Mouse (Mus musculus) lung, postnatal 36 days (tissue): ENCODE measurements around the gene Il20ra.
"Not testable (repeated sequence)": the region's sequence is repeated elsewhere in the genome, so short reads cannot be mapped to it uniquely, and the experiment has no call there.

ENCODE experiments used
- DNase-seq: peaks from one replicate; pipeline ENCODE4 v3.0.0; 2022; ENCODE audit warnings: mixed read lengths

The Il20ra gene

DNA sequence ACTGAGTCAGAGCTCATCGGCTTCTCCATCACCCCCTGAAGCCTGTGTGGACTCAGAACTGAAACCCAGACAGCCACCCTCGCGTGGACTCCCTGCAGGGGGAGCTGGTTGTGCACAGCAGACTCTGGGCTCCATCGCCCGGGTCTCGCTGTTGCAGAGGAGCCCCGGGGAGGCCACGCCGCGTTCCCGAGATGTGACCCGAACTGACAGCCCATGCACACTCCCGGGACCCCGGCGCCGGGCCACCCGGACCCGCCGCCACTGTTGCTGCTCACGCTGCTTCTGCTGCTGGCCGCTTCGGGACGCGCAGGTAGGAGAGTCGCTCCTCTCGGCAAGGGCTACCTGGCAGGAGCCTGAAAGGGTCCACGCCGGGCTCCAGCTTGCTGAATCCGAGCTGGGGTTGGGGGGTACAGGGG, at the start of gene Il20ra:
Gene Il20ra, plus strand, starts transcription at position 150 of the 416 bp plus-strand sequence.
- peak; percentile 47 for DNase-seq

DNA sequence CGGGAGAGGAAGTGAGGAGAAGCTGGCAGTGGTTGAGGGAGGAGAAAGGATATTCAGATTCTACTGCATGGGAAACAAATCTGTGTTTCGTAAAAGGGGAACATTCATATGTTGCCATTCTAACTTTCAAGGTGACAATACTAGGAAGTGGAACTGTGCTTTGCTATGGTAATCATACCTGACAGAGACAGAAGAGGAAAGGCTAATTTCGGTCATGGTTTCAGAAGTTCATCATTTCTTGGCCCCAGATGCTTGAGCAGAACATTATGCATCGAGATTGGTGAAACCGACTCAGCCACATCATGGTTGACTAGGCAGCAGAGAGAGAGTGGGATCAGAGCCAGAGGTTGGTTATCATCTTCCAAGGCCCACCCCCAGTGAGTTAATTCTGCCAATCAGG, 43.4 kb upstream of the Il20ra start:
- DNase-seq = peak; percentile 8

DNA sequence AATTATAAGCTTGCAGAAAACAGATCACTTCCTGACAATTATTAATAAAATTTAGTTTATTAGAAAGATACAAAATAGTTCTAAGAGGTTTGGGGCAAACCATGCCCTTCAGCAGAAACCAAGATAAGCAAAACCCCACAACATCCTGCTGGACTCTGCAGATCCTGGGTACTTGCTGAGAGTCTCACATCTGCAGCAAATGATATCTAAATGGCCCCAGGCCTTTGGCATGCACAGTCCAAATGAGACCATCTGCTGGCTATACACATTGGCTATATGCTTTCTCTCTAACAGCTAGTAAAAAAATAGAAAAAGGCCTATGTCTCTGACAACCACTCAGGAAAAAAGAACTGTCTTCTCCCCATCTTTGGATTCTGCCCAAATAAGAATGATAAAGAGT, 40.4 kb upstream of the Il20ra start:
- DNase-seq = no peak

DNA sequence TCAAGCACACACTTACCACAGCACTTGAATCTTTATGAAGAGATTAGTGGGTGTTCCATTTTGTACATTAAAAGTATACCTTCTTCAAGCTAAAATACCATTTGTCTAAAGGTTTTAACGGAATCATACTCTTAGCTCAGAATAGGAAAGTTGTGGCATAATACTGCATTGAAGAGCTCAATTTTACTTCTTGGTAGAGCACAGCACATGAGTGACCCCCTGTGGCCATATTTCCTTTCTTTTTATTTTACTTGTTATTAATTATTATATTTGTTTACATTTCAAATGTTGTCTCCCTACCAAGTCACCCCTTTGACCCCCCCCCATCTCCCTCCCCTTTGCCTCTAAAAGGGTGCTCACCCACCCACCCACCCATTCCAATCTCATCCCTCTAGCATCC, 39.2 kb upstream of the Il20ra start:
- DNase-seq = peak; percentile 65

DNA sequence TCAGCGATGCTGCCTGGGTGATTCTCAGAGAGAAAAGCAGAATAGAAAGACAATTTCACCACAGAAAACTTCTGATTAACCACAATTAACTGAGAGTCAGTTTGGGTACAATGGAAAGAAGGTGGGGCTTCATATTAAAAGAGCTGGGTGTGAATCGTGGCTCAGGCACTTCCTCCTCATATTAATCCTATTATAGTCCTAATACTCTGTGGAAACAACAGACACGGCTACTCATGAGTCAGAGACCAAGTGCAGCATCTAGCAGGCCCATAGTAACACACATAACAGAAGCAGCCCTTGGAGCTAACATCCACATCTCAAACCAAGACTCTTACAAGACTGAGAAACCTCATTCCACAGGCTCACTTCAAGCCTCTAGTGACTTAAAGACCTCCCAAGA, 24.7 kb upstream of the Il20ra start:
- no peak for DNase-seq

DNA sequence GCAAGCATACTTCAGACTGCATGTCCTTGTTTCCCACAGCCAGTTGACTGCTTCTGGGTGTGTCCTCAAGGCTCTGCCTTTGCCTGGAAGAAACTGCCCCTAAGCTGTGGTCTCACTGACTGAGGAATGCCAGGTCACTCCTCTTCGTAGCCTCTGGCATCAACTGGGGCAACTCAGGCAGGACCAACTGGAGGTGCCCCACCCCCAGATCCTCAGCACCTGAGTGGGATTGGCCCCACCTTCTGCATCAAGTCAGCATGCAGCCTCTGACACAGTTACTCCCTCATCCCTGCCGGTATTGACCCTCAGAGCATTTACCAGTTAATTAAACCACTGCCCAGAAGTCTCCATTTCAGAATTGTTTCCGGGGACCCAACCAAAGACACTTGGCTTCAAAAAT, 21.1 kb upstream of the Il20ra start:
- DNase-seq = peak; percentile 18

DNA sequence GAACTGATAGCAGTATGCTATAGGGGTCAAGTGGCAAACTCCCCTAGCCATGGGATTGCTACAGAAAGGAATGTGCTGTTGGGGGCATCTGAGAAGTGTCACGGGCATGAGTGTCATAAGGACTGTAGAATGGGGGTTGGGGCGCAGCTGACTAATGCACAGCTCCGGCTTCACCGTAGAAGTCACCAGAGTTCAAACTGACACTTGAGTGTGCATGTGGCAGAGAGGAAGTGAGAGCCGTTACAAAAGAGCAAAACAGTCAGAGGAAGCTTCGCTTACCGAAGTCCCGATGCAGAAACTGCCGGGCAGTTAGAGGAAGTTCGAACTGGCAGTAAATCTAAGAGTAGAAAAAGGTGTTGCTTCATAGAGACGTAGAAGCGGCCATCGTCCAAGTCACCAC, 20.6 kb upstream of the Il20ra start:
- DNase-seq = peak; percentile 78

DNA sequence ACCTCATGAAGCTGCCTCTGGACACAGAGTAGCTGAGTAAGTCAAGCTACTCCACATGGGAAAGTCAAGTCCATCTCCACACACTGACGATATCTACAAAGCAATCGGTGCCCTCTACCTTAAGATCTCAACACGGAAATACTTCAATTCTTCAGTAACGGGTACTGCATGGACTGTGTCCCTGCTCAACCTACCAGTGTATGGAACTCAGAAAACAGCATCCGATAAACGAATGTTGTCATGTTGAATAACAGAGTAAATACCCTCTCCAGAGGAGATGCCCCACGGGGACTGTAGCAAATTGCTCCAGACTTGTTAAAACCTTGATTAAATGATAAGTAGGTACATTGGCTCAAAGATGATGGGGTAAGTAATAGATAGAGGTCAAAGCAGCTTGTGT, 20.0 kb upstream of the Il20ra start:
- DNase-seq = no peak

DNA sequence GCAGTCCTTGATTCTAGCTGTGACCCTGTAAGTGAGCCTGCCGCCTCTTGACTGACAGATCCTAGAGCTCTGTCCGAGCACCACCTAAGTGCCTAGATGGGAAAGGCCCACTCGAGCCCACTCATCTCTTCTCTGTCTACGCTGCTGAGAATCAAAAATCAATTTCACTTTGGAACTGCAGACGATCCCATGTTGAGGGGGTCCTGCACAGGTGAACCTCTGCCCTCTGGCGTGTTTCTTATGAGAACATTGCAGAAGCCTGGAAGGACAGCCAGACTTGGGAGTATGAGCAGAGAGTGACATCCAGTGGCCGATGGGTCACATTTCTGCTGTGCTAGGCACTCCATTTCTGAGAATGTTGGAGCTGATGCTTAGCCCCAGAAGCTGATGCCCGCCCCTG, 19.4 kb upstream of the Il20ra start:
- DNase-seq = peak; percentile 73

DNA sequence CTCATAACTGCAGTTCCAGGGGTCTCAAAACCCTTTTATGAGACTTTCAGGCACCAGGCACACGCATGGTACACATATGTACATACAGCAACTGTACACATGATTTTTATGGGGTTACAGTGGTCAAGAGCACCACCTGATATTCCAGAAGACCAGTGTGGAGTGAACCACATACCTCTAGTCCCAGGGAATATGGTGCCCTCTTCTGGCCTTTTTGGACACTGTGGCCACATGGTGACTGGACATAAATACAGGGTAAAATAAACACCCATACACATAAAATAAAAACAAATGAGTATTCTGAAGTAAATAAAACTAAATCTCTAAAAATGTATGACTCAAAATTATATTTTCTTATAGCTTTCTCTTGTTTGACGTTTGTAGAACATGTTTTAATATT, 18.7 kb upstream of the Il20ra start:
- peak; percentile 68 for DNase-seq

DNA sequence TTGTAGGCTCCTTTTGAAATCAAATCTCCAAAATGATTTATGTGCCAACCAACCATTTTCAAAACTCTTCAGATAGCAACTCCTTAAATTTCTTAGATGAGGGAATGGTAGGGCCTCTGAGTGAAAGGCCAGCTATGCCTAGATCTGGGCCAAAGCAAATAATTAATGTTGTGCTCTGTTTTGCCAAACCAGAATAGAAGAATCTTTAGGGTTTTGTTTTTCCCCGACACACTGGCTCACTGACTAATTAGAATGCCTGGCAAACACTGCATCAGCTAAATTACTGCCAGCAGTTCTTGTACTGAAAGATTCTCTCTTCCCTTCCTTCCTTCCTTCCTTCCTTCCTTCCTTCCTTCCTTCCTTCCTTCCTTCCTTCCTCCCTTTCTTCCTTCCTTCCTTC, 13.0 kb upstream of the Il20ra start:
- DNase-seq = no peak

DNA sequence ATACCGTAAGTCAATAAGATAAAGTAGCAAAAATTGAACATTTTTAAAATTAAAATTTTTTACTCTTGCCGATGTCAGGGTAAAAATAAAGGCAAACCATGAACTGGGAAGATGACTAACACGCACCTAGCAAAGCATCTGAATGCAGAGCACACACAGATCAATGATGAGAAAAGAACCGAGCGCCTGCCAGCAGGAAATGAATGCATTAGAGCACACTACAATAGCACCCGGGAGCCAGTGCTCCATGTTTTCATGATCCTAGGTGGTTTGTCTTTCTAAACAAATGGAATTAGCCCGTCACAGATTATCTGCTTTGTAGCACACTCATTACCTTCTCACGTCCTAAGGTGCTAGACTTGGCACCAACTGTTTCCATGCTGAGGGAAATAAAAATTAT, 7.9 kb upstream of the Il20ra start:
- DNase-seq = no peak

DNA sequence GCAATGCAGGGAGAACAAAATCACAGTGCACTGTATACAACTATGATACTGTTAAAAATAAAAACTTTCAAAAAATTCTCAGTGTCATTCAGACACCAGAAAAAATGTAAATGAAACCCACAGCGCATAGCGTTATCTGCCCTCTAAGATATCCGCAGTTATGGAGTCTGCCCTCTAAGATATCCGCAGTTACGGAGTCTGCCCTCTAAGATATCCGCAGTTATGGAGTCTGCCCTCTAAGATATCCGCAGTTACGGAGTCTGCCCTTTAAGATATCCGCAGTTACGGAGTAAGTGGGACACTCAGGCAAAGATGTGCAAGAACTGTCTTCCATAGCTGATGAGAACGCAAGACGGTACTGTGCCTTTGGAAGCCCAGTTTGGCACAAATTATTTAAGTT, 4.6 kb upstream of the Il20ra start:
- DNase-seq = no peak

DNA sequence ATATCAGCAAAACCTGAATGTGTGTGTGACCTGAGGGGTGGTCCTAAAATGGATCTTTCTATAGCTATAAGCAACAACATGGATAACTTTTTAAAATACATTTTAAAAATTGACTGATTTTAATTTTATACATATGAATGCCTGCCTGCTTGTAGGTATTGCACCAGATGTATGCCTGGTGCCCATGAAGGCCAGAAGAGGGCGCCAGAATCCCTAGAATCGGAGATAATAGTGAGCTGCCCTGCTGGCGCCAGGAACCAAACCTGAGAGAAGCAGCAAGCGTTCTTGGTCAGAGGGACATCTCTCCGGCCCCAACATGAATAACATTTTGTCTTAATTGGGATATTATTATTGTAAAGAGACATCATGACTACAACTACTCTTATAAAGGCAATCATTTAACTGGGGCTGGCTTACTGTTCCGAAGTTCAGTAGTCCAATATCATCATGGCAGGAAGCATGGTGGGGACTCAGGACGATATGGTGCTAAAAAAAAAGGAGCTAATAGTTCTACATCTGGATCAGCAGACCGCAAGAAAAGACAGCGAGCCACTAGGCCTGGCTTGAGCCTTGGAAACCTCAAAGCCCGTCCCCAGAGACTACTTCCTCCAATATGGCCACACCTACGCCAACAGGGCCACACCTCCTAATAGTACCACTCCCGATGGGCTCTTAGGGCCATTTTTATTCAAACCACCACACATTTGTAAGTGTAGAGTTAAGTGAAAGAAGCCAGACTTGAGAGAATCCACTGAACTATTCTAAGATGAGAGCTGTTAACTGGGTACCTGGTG, 3.9 kb upstream of the Il20ra start:
- DNase-seq = peak; percentile 43

DNA sequence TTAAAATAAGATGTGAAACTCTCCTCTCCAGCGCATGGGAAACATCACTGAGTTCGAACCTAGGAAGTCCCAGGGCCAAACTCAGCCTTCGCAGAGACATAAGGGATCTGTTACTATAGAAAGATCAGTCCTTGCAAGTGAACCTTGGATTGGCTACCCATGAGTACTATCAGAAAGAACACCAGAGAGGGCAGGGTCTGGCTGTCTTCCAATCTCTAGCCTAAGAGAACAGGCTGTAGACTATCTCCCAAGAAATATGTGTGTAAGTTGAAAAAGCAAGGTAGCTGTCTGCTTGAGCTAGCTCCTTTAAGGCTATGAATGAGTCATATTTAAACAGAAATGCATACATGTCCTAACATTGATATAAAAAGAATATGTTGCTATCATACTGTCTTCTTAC, 1.4 kb upstream of the Il20ra start:
- DNase-seq = no peak

DNA sequence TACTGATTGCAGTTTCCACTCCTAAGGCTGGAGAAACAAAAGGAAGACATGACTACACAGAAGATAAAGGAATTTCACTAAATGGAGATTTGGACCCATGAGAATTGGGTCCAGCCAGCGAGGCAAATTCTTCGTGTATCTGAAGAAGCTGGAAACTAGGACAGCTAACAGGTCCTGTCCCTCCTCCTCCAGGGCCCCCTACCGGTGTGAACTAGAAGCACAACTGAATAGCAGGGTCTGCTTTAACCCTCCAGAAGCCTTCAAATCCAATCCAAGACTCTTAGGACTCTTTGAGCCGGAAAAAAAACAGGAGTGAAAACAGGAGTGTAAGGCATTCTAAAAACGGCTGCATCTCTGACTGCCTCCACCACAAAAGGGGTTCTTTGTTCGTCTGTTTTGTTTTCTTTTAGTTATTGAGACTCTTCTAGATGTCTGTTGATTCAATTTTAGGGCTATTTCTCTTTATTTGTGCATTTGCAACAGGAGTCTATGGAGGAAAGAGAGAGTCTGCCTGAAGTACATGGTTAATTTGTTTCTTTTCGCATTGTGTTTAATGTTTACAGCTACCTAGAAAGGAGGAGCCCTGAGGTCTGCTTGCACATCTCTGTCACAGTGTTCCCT, 709 bp upstream of the Il20ra start:
- DNase-seq = no peak

DNA sequence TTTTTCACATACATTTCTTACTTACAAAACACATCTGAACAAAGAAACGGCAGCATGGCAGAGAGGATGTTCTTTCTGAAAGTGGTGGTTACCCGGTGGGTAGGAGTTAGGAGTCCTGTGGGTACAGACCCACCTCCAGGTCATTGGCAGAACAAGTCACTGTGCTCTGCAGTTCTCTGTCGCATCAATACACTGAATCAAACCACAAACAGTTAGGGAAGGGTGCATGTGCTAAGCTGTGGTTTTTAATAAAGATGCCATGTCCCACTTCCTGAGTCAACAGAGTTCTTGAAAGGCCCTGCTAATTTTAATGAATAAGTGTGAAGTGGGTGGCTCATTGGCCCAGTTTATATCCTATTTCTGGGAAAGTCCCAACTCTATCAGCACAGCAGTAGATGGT, 6.3 kb downstream of the Il20ra start:
- DNase-seq = no peak

DNA sequence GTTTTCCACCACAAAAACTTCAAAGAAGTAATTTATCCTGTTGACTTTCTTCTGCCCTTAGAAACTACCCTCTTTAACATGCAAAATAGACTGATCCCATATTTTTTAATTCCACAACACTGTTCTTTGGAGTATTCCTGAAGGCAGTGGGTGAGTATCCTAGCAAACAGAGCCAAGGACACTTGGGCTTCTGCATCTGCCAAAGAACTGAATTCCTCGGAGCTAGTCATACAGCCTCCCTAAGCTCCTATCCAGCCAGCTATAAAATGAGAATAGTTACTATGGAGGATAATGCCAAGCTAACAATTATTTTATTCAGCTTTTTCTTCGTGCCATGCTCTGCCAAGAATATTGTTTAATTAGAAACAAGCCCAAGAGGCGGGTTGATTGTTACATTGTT, 9.9 kb downstream of the Il20ra start:
- no peak for DNase-seq

DNA sequence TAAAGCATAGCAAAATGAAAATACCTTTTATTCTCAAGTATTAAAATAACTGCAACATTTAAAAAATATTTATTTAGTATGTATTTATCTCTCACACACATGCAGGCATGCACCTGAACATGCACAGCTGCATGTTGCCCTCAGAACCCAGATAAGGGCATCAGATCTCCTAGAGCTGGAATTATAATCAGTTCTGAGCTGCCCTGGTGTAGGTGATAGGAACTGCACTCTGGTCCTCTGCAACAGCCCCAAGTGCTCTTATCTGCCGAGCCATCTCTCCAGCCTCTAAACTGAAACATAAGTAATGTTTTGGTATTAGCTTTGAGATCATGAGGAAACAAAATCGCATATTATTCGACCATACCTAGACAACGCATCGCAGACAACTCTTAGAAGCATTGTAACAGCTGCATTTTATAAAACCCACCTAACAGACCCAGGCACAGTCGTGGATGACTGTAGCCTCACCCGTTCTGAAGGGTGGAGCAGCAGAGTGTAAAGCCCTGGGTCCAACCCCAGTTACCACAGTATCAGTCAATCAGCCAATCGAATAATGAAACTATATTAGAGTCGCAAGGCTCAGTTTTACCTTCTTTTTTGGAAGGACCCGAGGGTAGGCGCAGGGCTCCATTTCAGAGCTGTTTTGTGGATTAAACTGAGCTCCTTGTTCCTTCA, 11.9 kb downstream of the Il20ra start:
- DNase-seq = no peak

DNA sequence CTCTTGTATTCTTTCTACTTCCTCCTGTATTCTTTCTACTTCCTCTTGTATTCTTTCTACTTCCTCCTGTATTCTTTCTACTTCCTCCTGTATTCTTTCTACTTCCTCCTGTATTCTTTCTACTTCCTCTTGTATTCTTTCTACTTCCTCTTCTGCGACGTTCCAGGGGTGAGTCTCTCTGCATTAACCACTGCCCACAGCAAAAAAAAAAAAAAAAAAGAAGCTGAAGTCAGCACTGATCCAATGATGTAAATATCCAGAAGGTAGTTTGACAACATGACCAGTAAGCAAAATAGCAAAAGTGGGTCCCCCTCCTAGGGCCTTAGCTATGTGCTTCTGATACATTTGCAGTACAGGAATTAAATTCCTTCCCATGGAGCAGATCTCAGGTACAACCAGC, 26.1 kb downstream of the Il20ra start:
- not testable (repeated sequence) for DNase-seq

DNA sequence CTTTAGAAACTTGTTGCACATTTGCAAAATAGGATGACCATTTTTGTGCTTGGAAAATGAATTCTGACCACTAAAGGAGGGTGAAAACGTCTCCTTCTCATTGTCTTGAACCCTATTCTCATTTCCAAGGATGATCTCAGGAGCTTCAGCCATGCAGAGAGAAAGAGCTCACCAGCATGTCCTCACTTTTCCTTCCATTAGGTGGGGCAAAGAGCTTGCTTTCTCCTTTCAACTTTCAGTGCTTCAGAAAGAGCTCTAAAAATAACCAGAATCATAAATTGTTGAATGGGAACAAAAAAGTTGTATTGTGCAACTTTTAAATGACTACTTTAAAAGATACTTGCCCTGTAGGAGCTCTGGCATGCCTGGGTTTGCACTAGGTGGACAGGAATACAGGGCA, 33.3 kb downstream of the Il20ra start:
- DNase-seq = no peak

DNA sequence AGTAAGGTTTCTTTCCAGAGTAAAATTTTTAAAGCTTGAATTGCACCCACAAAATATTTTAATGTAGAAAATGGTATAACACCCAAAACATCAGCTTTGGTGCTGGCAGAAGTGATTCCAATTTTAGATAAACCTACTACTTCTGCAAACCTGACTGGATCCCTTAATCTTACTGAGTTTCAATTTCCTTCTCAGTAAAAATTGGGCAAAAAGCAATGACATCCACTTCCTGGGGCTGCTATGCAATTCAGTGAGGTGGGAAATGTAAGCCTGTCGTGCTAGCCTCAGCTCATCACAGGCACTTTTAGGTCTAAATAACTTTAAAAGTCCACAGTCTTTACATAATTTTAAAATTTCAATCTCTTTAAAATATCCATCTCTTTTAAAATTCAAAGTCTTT, 33.8 kb downstream of the Il20ra start:
- no peak for DNase-seq

DNA sequence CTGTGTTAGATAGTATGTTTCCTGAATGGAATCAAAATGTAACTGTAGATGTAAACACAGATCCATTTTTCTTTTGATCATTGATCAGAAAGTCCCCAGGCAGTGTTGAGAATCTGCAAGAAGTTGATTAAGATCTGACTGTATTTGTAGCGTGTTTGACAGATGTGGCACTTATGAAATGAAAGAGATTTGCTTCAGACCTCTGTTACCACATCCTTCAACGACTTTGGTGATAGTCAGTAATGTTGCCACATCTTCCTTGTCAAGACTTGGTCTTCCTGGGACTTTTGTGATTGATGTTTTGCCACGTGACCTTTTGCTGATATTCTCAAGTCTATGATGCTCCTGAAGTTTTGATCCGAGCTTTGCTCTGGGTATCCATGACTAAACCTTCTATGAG, 35.3 kb downstream of the Il20ra start:
- no peak for DNase-seq

DNA sequence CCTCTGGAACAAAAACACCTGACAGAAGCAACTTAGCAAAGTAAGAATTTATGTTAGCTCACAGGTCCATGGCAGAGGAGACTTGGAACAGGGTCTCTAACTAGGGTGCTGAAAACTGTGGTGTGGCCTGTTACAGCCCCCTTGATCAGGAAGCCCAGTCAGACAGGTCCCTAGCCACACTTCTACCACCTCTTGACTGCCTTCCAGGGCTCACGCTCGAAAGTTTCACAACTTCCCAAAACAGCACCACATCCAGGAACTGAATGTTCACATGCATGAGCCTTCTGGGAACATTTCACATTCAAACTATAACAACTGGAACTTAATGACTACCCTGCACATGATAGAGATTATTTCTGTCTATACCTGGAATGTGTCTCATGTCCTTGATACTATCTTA, 53.1 kb downstream of the Il20ra start:
- DNase-seq = no peak
